Mouse (Mus musculus): ENCODE results near the gene Abcb8. TPM values are rescaled to one million over a fixed set of nuclear protein-coding genes. Genes with fewer than 3 reads are reported as not detected.

Gene Abcb8
- total and polyA plus RNA-seq, 3 experiments, result 76.9 to 124 TPM; not detected in 1

DNA sequence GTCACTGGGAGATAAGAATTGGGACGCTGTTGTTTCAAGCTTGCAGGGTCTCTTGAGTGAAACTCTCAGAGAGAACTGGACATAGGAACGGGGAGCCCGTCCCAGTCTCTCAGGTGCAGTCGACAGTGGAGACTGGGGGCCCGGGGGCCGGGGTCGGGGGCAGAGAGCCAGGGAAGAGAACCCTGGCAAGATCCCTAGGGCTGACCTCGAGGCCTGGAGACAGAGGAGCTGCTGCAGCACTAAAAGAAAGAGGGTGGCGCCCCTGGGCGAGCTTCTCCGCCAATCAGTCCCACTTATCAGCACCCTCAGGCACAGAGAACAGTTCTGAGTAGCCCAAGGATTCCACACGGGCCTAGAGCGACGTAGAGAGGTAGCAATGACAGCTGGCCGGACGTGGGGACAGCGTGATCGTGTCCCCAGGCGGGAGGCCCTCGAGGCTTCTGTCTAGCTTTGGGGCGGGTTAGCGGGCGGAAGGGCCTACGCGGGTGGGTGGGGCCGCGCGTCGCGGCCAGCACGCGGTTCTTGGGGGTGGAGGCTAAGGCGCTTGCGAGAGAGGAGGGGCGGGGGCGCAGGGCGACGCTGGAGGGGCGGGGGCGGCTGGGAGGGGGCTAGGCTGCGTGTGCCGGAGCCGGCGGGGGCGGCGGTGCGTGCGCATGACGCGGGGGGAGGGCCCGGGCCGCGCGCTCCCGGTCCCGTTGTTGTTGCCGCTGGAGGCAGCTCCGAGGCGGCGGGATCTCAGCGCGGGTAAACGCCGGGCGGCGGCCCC lies 58.0 kb downstream of the Abcb8 start (continued):
- peak; percentile 61 for TF ChIP-seq ELF1 (IDR thresholded peaks at IDR 0.05; ENCODE audit: low read depth, low read length)
- peak; percentile 91 for TF ChIP-seq ZMIZ1 (IDR thresholded peaks at IDR 0.05; ENCODE audit: low read depth, low read length)
- peak; percentile 81 for TF ChIP-seq SIN3A (IDR thresholded peaks at IDR 0.05; ENCODE audit: low read length)
- peak; percentile 41; the same call in 1 of the 2 replicates for TF ChIP-seq TBP (IDR thresholded peaks at IDR 0.05; ENCODE audit: low read depth, low read length)
- TF ChIP-seq MAFK (IDR thresholded peaks at IDR 0.05; ENCODE audit: borderline replicate concordance, low read depth, low read length), result no peak
- no peak for TF ChIP-seq CHD2 (IDR thresholded peaks at IDR 0.05; ENCODE audit: low read length)
- no peak for TF ChIP-seq ZNF384 (IDR thresholded peaks at IDR 0.05; ENCODE audit: low read depth, low read length)
- TF ChIP-seq MAX (IDR thresholded peaks at IDR 0.05; ENCODE audit: low read length), result peak; percentile 82
- peak; percentile 39; the same call in 1 of the 2 replicates for TF ChIP-seq ETS1 (IDR thresholded peaks at IDR 0.05; ENCODE audit: low read depth, low read length)
- peak; percentile 80 for TF ChIP-seq MYC (IDR thresholded peaks at IDR 0.05; ENCODE audit: low read depth, low read length)
- TF ChIP-seq GATA1 (IDR thresholded peaks at IDR 0.05; ENCODE audit: low read depth, low read length), result no peak
- TF ChIP-seq UBTF (IDR thresholded peaks at IDR 0.05; ENCODE audit: borderline replicate concordance, insufficient read depth, low read depth, low read length), result no peak
- TF ChIP-seq ZC3H11A (IDR thresholded peaks at IDR 0.05; ENCODE audit: low read depth, low read length), result no peak
- TF ChIP-seq RCOR1 (IDR thresholded peaks at IDR 0.05; ENCODE audit: low read depth, low read length), result no peak

DNA sequence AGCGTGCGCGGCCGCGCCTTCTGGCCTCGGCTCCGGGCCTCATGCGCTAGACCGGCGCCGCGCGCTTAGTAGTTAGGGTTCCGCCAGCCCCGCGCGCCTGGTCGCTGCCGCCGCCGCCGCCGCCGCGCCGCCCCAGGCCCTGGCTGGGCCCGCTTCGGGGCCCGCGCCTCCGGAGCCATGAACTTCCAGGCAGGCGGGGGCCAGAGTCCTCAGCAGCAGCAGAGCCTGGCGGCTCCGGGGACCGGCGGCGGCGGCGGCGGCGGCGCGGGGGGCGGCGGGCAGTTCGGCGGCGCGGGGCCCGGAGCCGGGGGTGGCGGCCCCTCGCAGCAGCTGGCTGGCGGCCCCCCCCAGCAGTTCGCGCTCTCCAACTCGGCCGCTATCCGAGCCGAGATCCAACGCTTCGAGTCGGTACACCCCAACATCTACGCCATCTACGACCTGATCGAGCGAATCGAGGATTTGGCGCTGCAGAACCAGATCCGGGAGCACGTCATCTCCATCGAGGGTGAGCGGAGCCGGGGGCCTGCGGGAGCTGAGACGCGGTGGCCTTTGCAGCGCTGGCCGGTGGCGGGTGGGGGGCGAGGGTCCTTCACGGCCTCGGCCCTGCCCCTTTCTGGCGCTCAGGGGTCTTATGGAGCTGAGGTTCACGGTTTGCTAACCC lies 58.7 kb downstream of the Abcb8 start, which contains the start of gene Agap3:
Gene Agap3 (plus strand): TSS at position 148 of the 661 bp plus-strand sequence.
- Histone ChIP-seq H3K27me3 (ENCODE audit: control insufficient read depth in 1 of 2, insufficient read depth in 2 of 2, low read length in 2 of 2) (no peaks in the 10 kb centered on the region), H3K4me3 (ENCODE audit: control insufficient read depth in 1 of 2, insufficient read depth in 1 of 2, low read depth in 2 of 2, low read length in 2 of 2) (peak within 1 kb of the TSS; percentile 77 to 98), H3K9me3 (replicated peaks; ENCODE audit: insufficient read depth, low read length) (no peaks in the 10 kb centered on the region), H3K36me3 (ENCODE audit: control insufficient read depth in 1 of 2, insufficient read depth in 2 of 2, low read length in 2 of 2) (peaks cover 0 to 19% of the 10 kb centered on the region in 2 experiments; a peak in 3 of 4 replicates), H3K4me1 (ENCODE audit: control insufficient read depth in 1 of 2, insufficient read depth in 2 of 2, low read length in 2 of 2) (peaks cover 8 to 19% of the 10 kb centered on the region in 2 experiments), H3K9ac (ENCODE audit: control insufficient read depth, low read depth, low read length, poor library complexity, severe bottlenecking) (peak within 1 kb of the TSS; percentile 87), H3K79me2 (ENCODE audit: control insufficient read depth, insufficient read depth, low read length, poor library complexity) (peaks cover 54% of the 10 kb centered on the region), H3K27ac (ENCODE audit: control insufficient read depth, low read depth, low read length) (peak within 1 kb of the TSS; percentile 88)
- TF ChIP-seq E2F4 (IDR thresholded peaks at IDR 0.05; ENCODE audit: borderline replicate concordance, low read depth, low read length) (0 out of 2 replicates have a peak, but pooled peaks have one; percentile 1), POLR2A (IDR thresholded peaks at IDR 0.05; ENCODE audit: control insufficient read depth in 1 of 2, insufficient read depth in 1 of 2, low read depth in 1 of 2, low read length in 2 of 2, poor library complexity in 1 of 2) (peak in 1 of 2 experiments; percentile 0; a peak in 2 of 4 replicates), NRF1 (IDR thresholded peaks at IDR 0.05; ENCODE audit: insufficient read depth, low read depth, low read length, poor library complexity, severe bottlenecking) (no peak)
- DNase-seq (ENCODE audit: low read depth, low spot score), result peak; percentile 71
